Mouse (Mus musculus) stomach, postnatal 0 days (tissue): ENCODE measurements around the gene Uggt1.

Experiments used
- CTCF ChIP-seq: IDR thresholded peaks from 2 replicates; pipeline ENCODE4 v1.5.1; 2016; ENCODE audit warnings: antibody characterized with exemption, low read depth, mild to moderate bottlenecking, moderate library complexity
- EP300 ChIP-seq: optimal IDR thresholded peaks from 2 replicates; pipeline ENCODE3; 2016; ENCODE audit warnings: antibody characterized with exemption

GRCm38 (mm10) chr1:36235855-36236254 lies 8.7 kb downstream of the Uggt1 start:
- TF ChIP-seq EP300 (no peak), CTCF (no peak)
